Mouse (Mus musculus) spleen, adult 2 months (tissue): ENCODE results near the gene Cryba4. TPM values are rescaled to one million over a fixed set of nuclear protein-coding genes. Genes with fewer than 3 reads are reported as not detected.

Experiments used
- DNase-seq, 2 experiments: peaks; one replicate each; pipeline versions ENCODE4 v3.0.0 to v3.0.0-alpha.2; 2012 to 2021; ENCODE audit warnings: low spot score in 2 of 2, low read depth in 1 of 2
- H3K27ac ChIP-seq: fragments of 200-500 bp; 2 replicates; pipeline ENCODE4 v1.5.1; 2012; ENCODE audit warnings: low read length, inconsistent platforms; ENCODE audit not compliant: insufficient read depth
- H3K27me3 ChIP-seq: fragments of 200-500 bp; 2 replicates; pipeline ENCODE4 v1.6.1; 2012; ENCODE audit warnings: mild to moderate bottlenecking, moderate library complexity, low read length, inconsistent platforms; ENCODE audit not compliant: control insufficient read depth, insufficient read depth
- H3K36me3 ChIP-seq: fragments of 200-500 bp; 2 replicates; pipeline ENCODE4 v1.6.1; 2012; ENCODE audit warnings: mild to moderate bottlenecking, low read length, inconsistent platforms; ENCODE audit not compliant: control insufficient read depth, insufficient read depth
- H3K4me1 ChIP-seq: fragments of 200-500 bp; 2 replicates; pipeline ENCODE4 v1.6.1; 2011; ENCODE audit warnings: inconsistent platforms; ENCODE audit not compliant: control insufficient read depth, insufficient read depth, insufficient read length
- H3K4me3 ChIP-seq: fragments of 200-500 bp; 2 replicates; pipeline ENCODE4 v1.5.1; 2011; ENCODE audit warnings: mild to moderate bottlenecking, inconsistent platforms; ENCODE audit not compliant: insufficient read depth, insufficient read length; ENCODE audit errors: extremely low read depth
- CTCF ChIP-seq: fragments of 200-500 bp; IDR thresholded peaks from 2 replicates; pipeline ENCODE4 v1.5.1; 2011; ENCODE audit warnings: mild to moderate bottlenecking, inconsistent platforms; ENCODE audit not compliant: insufficient read depth, insufficient read length, insufficient replicate concordance; ENCODE audit errors: extremely low read depth
- POLR2A ChIP-seq: fragments of 200-500 bp; IDR thresholded peaks from 2 replicates; pipeline ENCODE4 v1.6.1; 2011; ENCODE audit warnings: low read depth, low read length, inconsistent platforms
- WGBS: fragments of 180-500 bp; shearing (Covaris S2); methylation state at CpG from one replicate; pipeline ENCODE4 v1.1.7; 2018; 5-methylcytosine and 5-hydroxymethylcytosine counted together
- polyA plus RNA-seq: library from polyadenylated mRNA; depleted of rRNA; stranded (reverse); fragments of >200 nt; gene quantifications from 2 replicates; pipeline ENCODE4 v1.2.3, GENCODE M21; 2012; rRNA removed

Gene Cryba4
- polyA plus RNA-seq = 1.5 and 2.6 TPM in 2 replicates

DNA sequence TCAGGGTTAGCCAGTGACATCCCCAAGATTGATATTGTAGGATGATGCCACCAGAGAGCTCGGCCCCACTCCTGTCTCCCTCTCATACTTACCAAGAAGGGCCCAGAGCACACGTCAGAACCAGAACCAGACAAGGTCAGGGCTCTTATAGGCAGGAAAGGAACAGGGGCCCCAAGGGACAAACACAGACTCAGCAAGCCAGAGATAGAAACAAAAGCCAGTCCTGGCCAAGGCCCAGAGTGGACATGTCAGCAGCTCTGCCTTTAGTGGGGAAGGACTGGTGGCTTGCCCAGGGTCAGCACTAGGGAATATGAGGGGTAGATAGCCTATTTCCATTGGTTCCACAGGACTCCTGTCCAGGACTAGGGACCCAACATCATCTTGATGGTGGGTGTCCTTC is at the start of gene Cryba4:
Gene Cryba4 (minus strand): TSS at position 119 of the 400 bp plus-strand sequence.
- Histone ChIP-seq H3K4me3 (no peak within 1 kb of the TSS), H3K36me3 (no peaks in the 10 kb centered on the region), H3K27ac (peak within 1 kb of the TSS; percentile 47), H3K27me3 (no peaks in the 10 kb centered on the region; the same call in 1 of the 2 replicates), H3K4me1 (peaks cover 29% of the 10 kb centered on the region; the same call in 1 of the 2 replicates)
- DNase-seq = no peak
- TF ChIP-seq POLR2A (no peak), CTCF (no peak)
- 70% methylated on average over 2 of the region's 2 CpGs for WGBS

DNA sequence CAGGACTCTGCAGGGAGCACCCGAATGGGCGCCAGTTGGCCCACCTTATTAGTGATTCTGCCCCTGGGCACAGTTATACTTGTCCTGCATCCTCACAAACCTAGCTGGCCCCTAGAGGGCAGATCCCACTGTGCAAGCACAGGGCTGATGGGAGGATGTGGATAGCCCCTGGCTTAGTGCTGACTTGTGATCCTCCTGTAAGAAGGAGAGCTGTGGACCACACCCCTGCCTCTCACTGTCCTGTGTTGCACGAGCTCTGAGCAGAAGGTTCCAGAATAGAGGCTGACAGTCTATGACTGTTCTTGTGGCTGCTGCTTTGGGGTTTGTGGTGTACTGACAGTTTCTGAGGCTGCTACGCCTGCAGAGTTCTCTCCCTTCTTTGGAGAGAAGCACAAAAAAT is 49.4 kb upstream of the Cryba4 start:
- 61% methylated on average over 4 of the region's 4 CpGs for WGBS
- H3K4me1 ChIP-seq = peaks cover 38% of the 10 kb centered on the region
- H3K36me3 ChIP-seq = peaks cover 7% of the 10 kb centered on the region; the same call in 1 of the 2 replicates
- no peak overlapping the region for H3K4me3 ChIP-seq
- peak overlapping the region; percentile 37; the same call in 1 of the 2 replicates for H3K27ac ChIP-seq
- no peak for DNase-seq
- no peak for TF ChIP-seq CTCF
- no peak for TF ChIP-seq POLR2A
- H3K27me3 ChIP-seq = no peaks in the 10 kb centered on the region

DNA sequence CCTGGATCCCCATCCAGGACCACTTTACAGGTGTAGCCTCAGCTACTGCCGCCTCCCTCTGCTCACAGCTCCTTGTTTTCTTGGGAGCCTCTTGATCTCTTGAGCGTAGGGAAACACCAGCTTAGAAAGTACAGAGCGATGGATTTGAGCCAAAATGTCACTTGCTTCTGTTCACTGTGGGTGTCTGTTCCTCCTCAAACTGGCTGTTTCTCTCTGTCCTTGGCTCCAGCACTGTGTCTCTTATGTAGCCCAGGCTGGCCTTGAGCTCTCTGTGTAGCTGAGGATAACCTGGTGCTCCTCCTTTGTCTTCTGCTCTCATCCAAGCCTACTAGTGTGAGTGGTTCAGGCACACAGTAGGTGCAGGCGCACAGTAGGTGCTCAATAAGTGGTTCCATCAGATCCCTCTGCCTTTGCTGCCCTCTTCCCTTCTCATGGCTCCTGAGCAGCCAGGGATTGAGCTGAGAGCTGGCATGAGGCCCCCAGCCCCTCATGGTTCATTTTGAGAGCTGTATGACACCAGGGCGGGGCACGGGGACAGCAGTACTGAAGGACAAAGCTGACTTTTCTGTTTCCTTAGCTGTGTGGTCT is 48.5 kb upstream of the Cryba4 start:
- Histone ChIP-seq H3K4me1 (peaks cover 43% of the 10 kb centered on the region), H3K27me3 (no peaks in the 10 kb centered on the region), H3K4me3 (no peak overlapping the region), H3K36me3 (peaks cover 6% of the 10 kb centered on the region; the same call in 1 of the 2 replicates), H3K27ac (peak overlapping the region; percentile 37; the same call in 1 of the 2 replicates)
- no peak for DNase-seq
- WGBS = 83% methylated on average over 6 of the region's 6 CpGs
- TF ChIP-seq CTCF (no peak), POLR2A (no peak)

DNA sequence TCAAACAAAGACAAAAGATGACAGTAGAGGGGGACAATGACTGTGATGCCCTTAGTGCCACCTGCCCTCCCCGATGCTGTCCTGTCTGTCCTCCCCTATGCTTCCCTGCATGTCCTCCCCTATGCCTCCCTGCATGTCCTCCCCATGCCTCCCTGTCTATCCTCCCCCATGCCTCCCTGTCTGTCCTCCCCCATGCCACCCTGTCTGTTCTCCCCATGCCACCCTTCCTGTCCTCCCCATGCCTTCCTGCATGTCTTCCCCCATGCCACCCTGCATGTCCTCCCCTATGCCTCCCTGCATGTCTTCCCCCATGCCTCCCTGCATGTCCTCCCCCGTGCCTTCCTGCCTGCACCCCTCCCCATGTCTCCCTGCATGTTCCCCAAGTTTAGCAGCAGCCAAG is 47.8 kb upstream of the Cryba4 start:
- TF ChIP-seq POLR2A (no peak), CTCF (no peak)
- Histone ChIP-seq H3K4me1 (peaks cover 45% of the 10 kb centered on the region), H3K27me3 (no peaks in the 10 kb centered on the region), H3K4me3 (no peak overlapping the region), H3K36me3 (peaks cover 3% of the 10 kb centered on the region; the same call in 1 of the 2 replicates), H3K27ac (no peak overlapping the region)
- DNase-seq = no peak
- 61% methylated on average over 2 of the region's 2 CpGs for WGBS

DNA sequence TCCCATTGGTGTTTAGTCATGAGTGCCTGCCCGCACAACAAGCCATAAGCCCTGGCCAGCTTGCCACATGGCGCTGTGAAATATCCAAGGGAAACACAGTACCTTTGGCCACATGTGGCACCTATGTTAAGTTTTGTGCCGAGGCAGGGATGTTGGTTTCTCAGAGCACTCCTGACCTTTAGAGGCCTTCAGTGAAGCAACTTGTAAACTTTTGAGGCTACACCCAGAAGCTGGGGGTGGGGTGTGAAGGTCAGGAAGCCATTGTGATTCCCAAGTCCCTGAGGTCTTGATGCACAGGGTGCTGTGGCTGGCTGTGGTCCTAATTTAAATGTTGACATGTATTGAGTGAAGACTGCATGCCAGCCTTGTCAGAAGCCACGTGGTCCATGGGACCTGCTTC is 47.1 kb upstream of the Cryba4 start:
- WGBS = 83% methylated on average over 4 of the region's 4 CpGs
- Histone ChIP-seq H3K4me1 (peaks cover 50% of the 10 kb centered on the region), H3K27ac (peak overlapping the region; percentile 35), H3K27me3 (no peaks in the 10 kb centered on the region), H3K4me3 (no peak overlapping the region), H3K36me3 (no peaks in the 10 kb centered on the region)
- DNase-seq = no peak
- TF ChIP-seq POLR2A (no peak), CTCF (no peak)

DNA sequence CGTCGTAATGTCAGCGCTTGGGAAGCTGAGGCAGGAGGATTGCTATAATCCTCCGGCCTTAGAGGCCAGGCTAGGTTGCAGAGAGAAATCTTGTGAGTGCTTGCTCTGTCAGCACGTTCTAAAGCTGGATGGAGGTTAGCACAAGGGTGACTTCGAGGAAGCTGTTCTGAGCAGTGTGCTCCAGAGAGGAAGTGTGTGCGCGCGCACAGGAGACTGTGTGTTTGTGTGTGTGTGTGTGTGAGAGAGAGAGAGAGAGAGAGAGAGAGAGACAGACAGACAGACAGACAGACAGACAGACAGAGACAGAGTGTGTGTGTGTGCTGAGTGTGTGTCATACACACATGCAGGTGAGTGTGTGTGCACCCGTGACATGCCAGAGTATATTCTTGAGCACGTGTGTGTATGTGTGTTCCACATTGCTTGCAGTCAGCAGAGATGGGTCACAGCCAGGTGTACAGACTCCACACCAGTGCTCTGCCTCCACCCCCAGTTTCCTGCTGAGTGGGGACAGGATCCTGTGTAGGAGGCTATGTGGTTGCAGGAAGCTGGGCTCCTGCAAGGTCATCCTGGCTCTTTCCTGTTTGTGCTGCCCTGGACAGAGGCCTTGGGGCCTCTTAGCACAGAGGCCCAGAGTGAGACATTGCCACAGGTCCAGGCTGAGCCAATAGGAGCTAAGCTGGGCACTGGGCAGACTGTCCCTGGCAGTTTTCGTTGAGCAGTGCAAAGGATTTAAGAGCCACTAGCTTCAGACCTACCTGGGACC is 46.1 kb upstream of the Cryba4 start:
- WGBS = 35% methylated on average over 12 of the region's 12 CpGs
- peaks cover 50% of the 10 kb centered on the region for H3K4me1 ChIP-seq
- H3K4me3 ChIP-seq = no peak overlapping the region
- no peaks in the 10 kb centered on the region for H3K27me3 ChIP-seq
- H3K27ac ChIP-seq = peak overlapping the region; percentile 35
- DNase-seq = no peak
- TF ChIP-seq POLR2A (no peak), CTCF (no peak)
- no peaks in the 10 kb centered on the region for H3K36me3 ChIP-seq
